In genomic region chr9:114563761-114564606, GRCm38 (mm10) we compare ENCODE assay signal across 7 mouse cellular contexts. TPM values are rescaled to one million over a fixed set of nuclear protein-coding genes. Genes with fewer than 3 reads are reported as not detected.
DNase-seq lines count a peak whose midpoint lies in the region; ATAC-seq and TF ChIP-seq lines count a peak whose summit lies in the region.

Gene Trim71, minus strand, starts transcription at chr9:114564369.

- peak within 1 kb of the TSS; percentile 86 for H3K9ac ChIP-seq in forebrain, embryonic 11.5 days (ENCODE audit: low read length)
- peak within 1 kb of the TSS; percentile 66 for H3K9ac ChIP-seq in limb, embryonic 14.5 days (ENCODE audit: low read depth, low read length, severe bottlenecking)

- no peak for TF ChIP-seq CTCF in left cerebral cortex, adult 2 months (IDR thresholded peaks at IDR 0.05)
- no peak for TF ChIP-seq CTCF in brain, embryonic 14.5 days (IDR thresholded peaks at IDR 0.05; ENCODE audit: borderline replicate concordance, extremely low read depth, insufficient read depth, insufficient read length)

- no peaks in the 10 kb centered on the region for H3K9me3 ChIP-seq in forebrain, embryonic 11.5 days (ENCODE audit: control insufficient read depth, low read length)
- no peaks in the 10 kb centered on the region for H3K9me3 ChIP-seq in limb, embryonic 14.5 days (ENCODE audit: control insufficient read depth, low read length)

- 0 out of 2 replicates have a peak, but pooled peaks have one; percentile 17 for TF ChIP-seq POLR2A in brain, embryonic 14.5 days (IDR thresholded peaks at IDR 0.05; ENCODE audit: borderline replicate concordance, extremely low read depth, insufficient read depth, insufficient read length, poor library complexity, severe bottlenecking)
- TF ChIP-seq POLR2A in limb, embryonic 14.5 days (IDR thresholded peaks at IDR 0.05; ENCODE audit: borderline replicate concordance, extremely low read depth, insufficient read depth, insufficient read length) = 0 out of 2 replicates have a peak, but pooled peaks have one; percentile 27

- H3K4me2 ChIP-seq in forebrain, embryonic 11.5 days (ENCODE audit: low read depth, low read length, severe bottlenecking) = peak within 1 kb of the TSS; percentile 92
- H3K4me2 ChIP-seq in limb, embryonic 14.5 days (replicated peaks; ENCODE audit: low read depth, low read length, severe bottlenecking) = peak within 1 kb of the TSS; percentile 94

- H3K36me3 ChIP-seq in forebrain, embryonic 11.5 days (ENCODE audit: control insufficient read depth, insufficient read depth, low read length) = no peaks in the 10 kb centered on the region
- H3K36me3 ChIP-seq in limb, embryonic 14.5 days (ENCODE audit: control insufficient read depth, insufficient read depth, low read length) = no peaks in the 10 kb centered on the region

- H3K4me1 ChIP-seq in forebrain, embryonic 11.5 days (replicated peaks; ENCODE audit: control insufficient read depth, insufficient read depth, low read length) = peaks cover 9% of the 10 kb centered on the region
- 0 out of 2 replicates have a peak, but pooled peaks cover 6% of the 10 kb centered on the region for H3K4me1 ChIP-seq in limb, embryonic 14.5 days (ENCODE audit: control insufficient read depth, insufficient read depth, low read length)

- intact Hi-C loops in left cerebral cortex, adult 2 months (cut with DNase I) = no loop called here

- no peak within 1 kb of the TSS for H3K27ac ChIP-seq in left cerebral cortex, adult 2 months
- peak within 1 kb of the TSS; percentile 84 for H3K27ac ChIP-seq in forebrain, embryonic 11.5 days (ENCODE audit: low read depth, low read length)
- peak within 1 kb of the TSS; percentile 55 for H3K27ac ChIP-seq in limb, embryonic 14.5 days (replicated peaks; ENCODE audit: low read depth, low read length)

- H3K27me3 ChIP-seq in forebrain, embryonic 11.5 days (ENCODE audit: control insufficient read depth, insufficient read depth, low read length) = peaks cover 11% of the 10 kb centered on the region
- peaks cover 32% of the 10 kb centered on the region; the same call in 1 of the 2 replicates for H3K27me3 ChIP-seq in limb, embryonic 14.5 days (ENCODE audit: control insufficient read depth, insufficient read depth, low read length)

- peak within 1 kb of the TSS; percentile 47 for H3K4me3 ChIP-seq in left cerebral cortex, adult 2 months
- peak within 1 kb of the TSS; percentile 71 for H3K4me3 ChIP-seq in forebrain, embryonic 11.5 days (ENCODE audit: low read depth, low read length)
- H3K4me3 ChIP-seq in limb, embryonic 14.5 days (replicated peaks; ENCODE audit: low read length) = peak within 1 kb of the TSS; percentile 62

- peak; percentile 67 for ATAC-seq in forebrain, embryonic 11.5 days (replicated peaks; ENCODE audit: low FRiP score)
- peak; percentile 47; the same call in 1 of the 2 replicates for ATAC-seq in limb, embryonic 14.5 days (ENCODE audit: low FRiP score, low read depth)
- no peak for ATAC-seq in inflammation-experienced regulatory T-cells, adult 6 months

- DNase-seq in left cerebral cortex, adult 2 months (ENCODE audit: extremely low spot score in 1 of 2, low spot score in 2 of 2) = peak; percentile 29 to 38
- no peak for DNase-seq in left cerebral cortex, adult 11 months (ENCODE audit: low spot score)
- DNase-seq in brain, embryonic 14.5 days (ENCODE audit: low read depth) = peak; percentile 53
- peak; percentile 90 for DNase-seq in forebrain, embryonic 11.5 days (ENCODE audit: low spot score)
- no peak for DNase-seq in limb, embryonic 14.5 days (ENCODE audit: low spot score)
- DNase-seq in right cerebral cortex, postnatal 14 days = peak; percentile 24

- WGBS in forebrain, embryonic 11.5 days = under 1% methylated on average over 88 of the region's 91 CpGs
- under 1% methylated on average over 87 of the region's 91 CpGs for WGBS in limb, embryonic 14.5 days

RNA-seq across cellular contexts. Expression of gene Trim71, which starts in this region (rescaled TPM):
- under 1 TPM; 0.72 to 0.84 TPM for total RNA-seq in left cerebral cortex, adult 2 months (2021)
- polyA plus RNA-seq in brain, embryonic 14.5 days (2012; rRNA removed) = 0.13 and 0.31 TPM in 2 replicates
- polyA plus RNA-seq in forebrain, embryonic 11.5 days (2014; fragmentation: Nextera tagmentation; extraction: Ambion mirVana) = 1.5 and 1.6 TPM in 2 replicates
- polyA plus RNA-seq in limb, embryonic 14.5 days (2012; rRNA removed) = 0.33 and 0.50 TPM in 2 replicates
- polyA plus RNA-seq in limb, embryonic 14.5 days (2014; fragmentation: Nextera tagmentation; extraction: Ambion mirVana) = 0.26 TPM in 2 replicates
- under 1 TPM in 1 of 3 experiments, not detected in 2; 0.04 TPM for polyA plus RNA-seq in inflammation-experienced regulatory T-cells, adult 6 months (2017; shearing (Covaris generic))

Comparison
In these comparisons a context has a peak if more than half of its experiments do, and no peak if none do; other contexts are left out.
1. Peak in DNase-seq and H3K4me3 ChIP-seq in left cerebral cortex, adult 2 months; RNA of the gene not detected or under 1 TPM.
2. Peak in DNase-seq in brain, embryonic 14.5 days; RNA of the gene not detected or under 1 TPM.
3. Peak in ATAC-seq, H3K4me3 ChIP-seq, H3K27ac ChIP-seq, H3K9ac ChIP-seq and H3K4me2 ChIP-seq in limb, embryonic 14.5 days; RNA of the gene not detected or under 1 TPM.
4. DNase-seq: peak in forebrain, embryonic 11.5 days (single experiment) and right cerebral cortex, postnatal 14 days (single experiment); none in left cerebral cortex, adult 11 months (single experiment) and limb, embryonic 14.5 days (single experiment).
5. Peak in every context shown above with its lines, with median percentiles within 50 percentile points of each other: H3K4me3 ChIP-seq.